18 mouse cellular contexts compared by ENCODE assay signal in genomic region chr8:46137843-46138596, GRCm38 (mm10). TPM values are rescaled to one million over a fixed set of nuclear protein-coding genes. Genes with fewer than 3 reads are reported as not detected.
DNase-seq lines count a peak whose midpoint lies in the region; ATAC-seq and TF ChIP-seq lines count a peak whose summit lies in the region.
"Had no signal": no experiment of that assay in that cellular context is flagged by ENCODE, and none has a peak within 500 bp of the region (broad histone marks: within the 10 kb centered on the region; RNA-seq: fewer than 3 reads in every experiment).

No protein-coding gene starts in this region.

- peak; percentile 17 for DNase-seq in adrenal gland, adult 2 months
- DNase-seq in adrenal gland, postnatal 14 days: no peak
- DNase-seq in lung, adult 18-20 months: peak; percentile 65 to 66
- no peak for DNase-seq in lung, adult 2 months
- DNase-seq in lung, postnatal 0 days (ENCODE audit: low spot score): peak; percentile 87
- DNase-seq in midbrain, embryonic 10.5 days (ENCODE audit: low spot score): no peak
- no peak for DNase-seq in hindbrain, embryonic 11.5 days (ENCODE audit: low spot score)
- DNase-seq: adrenal gland, postnatal 25 days; cerebellum, postnatal 36 days; gastrocnemius, postnatal 14 days; lung, embryonic 14.5 days; midbrain, embryonic 14.5 days; thymus, postnatal 36 days had no signal

- no peaks in the 10 kb centered on the region for H3K36me3 ChIP-seq in lung, postnatal 0 days (ENCODE audit: insufficient read depth, low read length)
- H3K36me3 ChIP-seq in midbrain, embryonic 10.5 days: peaks cover 9% of the 10 kb centered on the region
- no peaks in the 10 kb centered on the region for H3K36me3 ChIP-seq in hindbrain, embryonic 11.5 days (ENCODE audit: control insufficient read depth, insufficient read depth, low read length)
- H3K36me3 ChIP-seq: embryonic facial prominence, embryonic 12.5 days had no signal

- peaks cover 3% of the 10 kb centered on the region; the same call in 1 of the 2 replicates for H3K4me1 ChIP-seq in lung, adult 2 months (ENCODE audit: control insufficient read depth, insufficient read depth, low read length)
- H3K4me1 ChIP-seq in lung, postnatal 0 days (ENCODE audit: insufficient read depth, low read depth, low read length): peaks cover 5% of the 10 kb centered on the region
- peaks cover 17% of the 10 kb centered on the region; the same call in 1 of the 2 replicates for H3K4me1 ChIP-seq in olfactory bulb, adult 2 months (ENCODE audit: control insufficient read depth, insufficient read depth, low read length)
- H3K4me1 ChIP-seq in midbrain, embryonic 10.5 days: no peaks in the 10 kb centered on the region
- H3K4me1 ChIP-seq in hindbrain, embryonic 11.5 days (replicated peaks; ENCODE audit: control insufficient read depth, insufficient read depth, low read length): no peaks in the 10 kb centered on the region
- H3K4me1 ChIP-seq: kidney, embryonic 15.5 days had no signal

- no peak for TF ChIP-seq POLR2A in lung, adult 2 months (IDR thresholded peaks at IDR 0.05; ENCODE audit: borderline replicate concordance, extremely low read depth, low read depth, low read length)
- TF ChIP-seq POLR2A in olfactory bulb, adult 2 months (IDR thresholded peaks at IDR 0.05; ENCODE audit: insufficient read depth, low read depth, low read length): no peak

- H3K27me3 ChIP-seq in lung, postnatal 0 days (replicated peaks; ENCODE audit: insufficient read depth, low read length): no peaks in the 10 kb centered on the region
- no peaks in the 10 kb centered on the region for H3K27me3 ChIP-seq in midbrain, embryonic 10.5 days (ENCODE audit: low read depth, poor library complexity, severe bottlenecking)
- no peaks in the 10 kb centered on the region for H3K27me3 ChIP-seq in hindbrain, embryonic 11.5 days (ENCODE audit: control insufficient read depth, insufficient read depth, low read length)
- H3K27me3 ChIP-seq: embryonic facial prominence, embryonic 12.5 days; kidney, embryonic 15.5 days had no signal

- peak; percentile 89 for ATAC-seq in lung, postnatal 0 days
- ATAC-seq in hindbrain, embryonic 11.5 days (ENCODE audit: low FRiP score): no peak

- TF ChIP-seq CTCF in lung, adult 2 months (IDR thresholded peaks at IDR 0.05; ENCODE audit: insufficient read depth, low read length): no peak
- no peak for TF ChIP-seq CTCF in lung, postnatal 0 days (IDR thresholded peaks at IDR 0.05)
- no peak for TF ChIP-seq CTCF in olfactory bulb, adult 2 months (IDR thresholded peaks at IDR 0.05; ENCODE audit: insufficient read depth, low read depth, low read length)

- no peaks in the 10 kb centered on the region for H3K9me3 ChIP-seq in lung, postnatal 0 days (ENCODE audit: low read length)
- peaks cover 9% of the 10 kb centered on the region; the same call in 1 of the 2 replicates for H3K9me3 ChIP-seq in midbrain, embryonic 10.5 days (replicated peaks)
- no peaks in the 10 kb centered on the region for H3K9me3 ChIP-seq in hindbrain, embryonic 11.5 days (ENCODE audit: control insufficient read depth, low read length)
- H3K9me3 ChIP-seq: embryonic facial prominence, embryonic 12.5 days; heart, embryonic 10.5 days; kidney, embryonic 15.5 days had no signal

- no peak overlapping the region for H3K9ac ChIP-seq in lung, postnatal 0 days (replicated peaks; ENCODE audit: low read depth)
- H3K9ac ChIP-seq in hindbrain, embryonic 11.5 days (ENCODE audit: low read depth, low read length): no peak overlapping the region
- H3K9ac ChIP-seq: embryonic facial prominence, embryonic 12.5 days; kidney, embryonic 15.5 days; lung, embryonic 14.5 days had no signal

- WGBS in lung, adult 2 months: 42% methylated on average over 10 of the region's 10 CpGs
- WGBS in lung, postnatal 0 days: 40% methylated on average over 10 of the region's 10 CpGs
- 68% methylated on average over 10 of the region's 10 CpGs for WGBS in olfactory bulb, adult 2 months
- WGBS in midbrain, embryonic 10.5 days: 91% methylated on average over 10 of the region's 10 CpGs
- WGBS in hindbrain, embryonic 11.5 days: 86% methylated on average over 10 of the region's 10 CpGs

- H3K4me3 ChIP-seq in lung, adult 2 months (replicated peaks; ENCODE audit: extremely low read depth, low read depth, low read length): no peak overlapping the region
- H3K4me3 ChIP-seq in lung, postnatal 0 days (ENCODE audit: low read depth, low read length): no peak overlapping the region
- H3K4me3 ChIP-seq in olfactory bulb, adult 2 months (ENCODE audit: insufficient read depth, low read depth, low read length): no peak overlapping the region
- no peak overlapping the region for H3K4me3 ChIP-seq in midbrain, embryonic 10.5 days
- no peak overlapping the region for H3K4me3 ChIP-seq in hindbrain, embryonic 11.5 days (ENCODE audit: low read depth, low read length)
- H3K4me3 ChIP-seq: embryonic facial prominence, embryonic 12.5 days; heart, embryonic 10.5 days; kidney, embryonic 15.5 days had no signal

- H3K27ac ChIP-seq in lung, postnatal 0 days (ENCODE audit: low read length): peak overlapping the region; percentile 21; the same call in 1 of the 2 replicates
- H3K27ac ChIP-seq in olfactory bulb, adult 2 months (ENCODE audit: insufficient read depth, low read depth, low read length): peak overlapping the region; percentile 59; the same call in 1 of the 2 replicates
- H3K27ac ChIP-seq in midbrain, embryonic 10.5 days (replicated peaks): no peak overlapping the region
- H3K27ac ChIP-seq in hindbrain, embryonic 11.5 days (ENCODE audit: low read depth, low read length): no peak overlapping the region
- H3K27ac ChIP-seq: embryonic facial prominence, embryonic 12.5 days; heart, embryonic 10.5 days; kidney, embryonic 15.5 days; stomach, postnatal 0 days had no signal

- TF ChIP-seq EP300 in lung, postnatal 0 days (IDR thresholded peaks at IDR 0.05): peak; percentile 75

- H3K4me2 ChIP-seq in lung, postnatal 0 days (replicated peaks; ENCODE audit: low read depth, low read length): no peak overlapping the region
- no peak overlapping the region for H3K4me2 ChIP-seq in hindbrain, embryonic 11.5 days (replicated peaks; ENCODE audit: low read depth, low read length)
- H3K4me2 ChIP-seq: embryonic facial prominence, embryonic 12.5 days; kidney, embryonic 15.5 days; lung, embryonic 14.5 days had no signal

RNA-seq across cellular contexts. Expression of gene Cfap97, which starts 13.6 kb away (rescaled TPM):
- total RNA-seq in adrenal gland, adult 2 months (2021): 10 to 100 TPM; 16.1 to 19.5 TPM
- 1.5 and 2.1 TPM in 2 replicates for polyA plus RNA-seq in adrenal gland, adult 2 months (2012; rRNA removed)
- 18.1 and 20.1 TPM in 2 replicates for total RNA-seq in adrenal gland, postnatal 14 days (2021)
- 3.9 and 6.7 TPM in 2 replicates for polyA plus RNA-seq in lung, adult 2 months (2012; rRNA removed)
- polyA plus RNA-seq in lung, postnatal 0 days (2015; fragmentation: Nextera tagmentation; extraction: Ambion mirVana): 25.8 and 29.5 TPM in 2 replicates
- polyA plus RNA-seq in olfactory bulb, adult 2 months (2012; ENCODE audit: insufficient read depth, insufficient read length, low replicate concordance, missing spikeins): not detected in 2 replicates
- 19.7 and 21.5 TPM in 2 replicates for polyA plus RNA-seq in midbrain, embryonic 10.5 days (2016; fragmentation: Nextera tagmentation; extraction: Ambion mirVana)
- 18.5 and 21.9 TPM in 2 replicates for polyA plus RNA-seq in hindbrain, embryonic 11.5 days (2014; fragmentation: Nextera tagmentation; extraction: Ambion mirVana)

RNA-seq across cellular contexts. Expression of gene Snx25, which starts 13.9 kb away (rescaled TPM):
- total RNA-seq in adrenal gland, adult 2 months (2021): 10 to 100 TPM; 14.1 to 20.9 TPM
- polyA plus RNA-seq in adrenal gland, adult 2 months (2012; rRNA removed): 2.3 and 2.5 TPM in 2 replicates
- total RNA-seq in adrenal gland, postnatal 14 days (2021): 18.3 and 18.6 TPM in 2 replicates
- 17.5 and 23.7 TPM in 2 replicates for polyA plus RNA-seq in lung, adult 2 months (2012; rRNA removed)
- polyA plus RNA-seq in lung, postnatal 0 days (2015; fragmentation: Nextera tagmentation; extraction: Ambion mirVana): 34.5 and 35.2 TPM in 2 replicates
- polyA plus RNA-seq in olfactory bulb, adult 2 months (2012; ENCODE audit: insufficient read depth, insufficient read length, low replicate concordance, missing spikeins): not detected in 2 replicates
- 4.5 and 4.9 TPM in 2 replicates for polyA plus RNA-seq in midbrain, embryonic 10.5 days (2016; fragmentation: Nextera tagmentation; extraction: Ambion mirVana)
- polyA plus RNA-seq in hindbrain, embryonic 11.5 days (2014; fragmentation: Nextera tagmentation; extraction: Ambion mirVana): 5.7 and 7.9 TPM in 2 replicates

Comparison
In these comparisons a context has a peak if more than half of its experiments do, and no peak if none do; other contexts are left out.
1. DNase-seq: peak in adrenal gland, adult 2 months (single experiment), lung, adult 18-20 months (2 of 2) and lung, postnatal 0 days (single experiment); none in adrenal gland, postnatal 14 days (single experiment), lung, adult 2 months (single experiment), midbrain, embryonic 10.5 days (single experiment) and hindbrain, embryonic 11.5 days (single experiment).
2. H3K27ac ChIP-seq: peak in lung, postnatal 0 days (single experiment) and olfactory bulb, adult 2 months (single experiment); none in midbrain, embryonic 10.5 days (single experiment) and hindbrain, embryonic 11.5 days (single experiment).